Mouse (Mus musculus) left cerebral cortex, postnatal 25 days (tissue): ENCODE data around the gene Ly6g. TPM values are rescaled to one million over a fixed set of nuclear protein-coding genes. Genes with fewer than 3 reads are reported as not detected.

Experiments used
- total RNA-seq, 2 experiments: library from RNA; stranded (reverse); gene quantifications; 2 replicates each; pipeline ENCODE4 v1.2.3; 2021

Gene Ly6g
- total RNA-seq, 2 experiments from 2014 or later = not detected

Other genes with a start within 250 kb of the Ly6g start
- not detected for gene Ly6i, start 171.8 kb upstream of the Ly6g start, total RNA-seq
- 10 to 100 TPM; 20.1 to 26.6 TPM for gene Ly6a, start 157.2 kb upstream of the Ly6g start, total RNA-seq
- gene Ly6c1, start 106.4 kb upstream of the Ly6g start, total RNA-seq = 10 to 100 TPM; 67.4 to 78.8 TPM
- gene Ly6c2, start 43.3 kb upstream of the Ly6g start, total RNA-seq = 1 to 10 TPM; 1.6 to 4.6 TPM
- not detected for gene BC025446, start 61.1 kb downstream of the Ly6g start, total RNA-seq
- not detected for gene Ly6f, start 113.2 kb downstream of the Ly6g start, total RNA-seq